ENCODE assay signal across 13 mouse cellular contexts in the genomic region with DNA sequence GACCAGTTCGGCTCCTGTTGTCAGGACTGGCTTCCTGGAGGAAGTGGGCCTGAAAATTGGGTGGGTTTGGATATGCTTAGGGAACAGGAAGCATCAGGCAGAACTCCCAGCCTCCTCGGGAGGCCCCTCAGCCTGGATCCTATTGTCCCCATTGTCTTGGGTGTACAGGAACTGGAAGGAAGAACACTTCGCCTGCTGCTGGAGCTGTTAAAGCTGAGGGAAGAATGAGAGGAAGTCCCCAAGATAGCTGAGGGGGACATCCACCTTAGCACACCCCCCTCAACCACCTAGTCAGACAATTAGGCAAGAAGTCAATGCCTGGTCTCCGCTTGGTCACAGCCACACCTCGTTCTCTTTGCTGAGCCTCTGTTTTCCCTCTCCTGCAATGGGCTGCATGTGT. TPM values are rescaled to one million over a fixed set of nuclear protein-coding genes. Genes with fewer than 3 reads are reported as not detected.
DNase-seq lines count a peak whose midpoint lies in the region; TF ChIP-seq lines count a peak whose summit lies in the region.
"Had no signal": no experiment of that assay in that cellular context is flagged by ENCODE, and none has a peak within 500 bp of the region (broad histone marks: within the 10 kb centered on the region; RNA-seq: fewer than 3 reads in every experiment).

No protein-coding gene starts in this region.

- intact Hi-C loops in heart, postnatal 36 days (cut with DNase I): loop anchor here (1.0 kb wide), 1 partner anchor 9 kb away; no protein-coding TSS in a partner anchor
- intact Hi-C loops in left cerebral cortex, postnatal 14 days (cut with DNase I): no loop called here

- H3K4me3 ChIP-seq in ES-Bruce4 (ENCODE audit: low read depth, low read length): no peak overlapping the region
- 0 out of 2 replicates have a peak overlapping the region, but pooled peaks have one; percentile 37 for H3K4me3 ChIP-seq in heart, embryonic 10.5 days
- H3K4me3 ChIP-seq: liver, embryonic 13.5 days had no signal

- DNase-seq in heart, adult 11 months: peak; percentile 99
- DNase-seq in heart, postnatal 36 days: no peak
- DNase-seq in heart, embryonic 10.5 days (ENCODE audit: low spot score): no peak
- peak; percentile 64 for DNase-seq in kidney, postnatal 14 days
- no peak for DNase-seq in ovary, postnatal 14 days (ENCODE audit: low spot score)
- DNase-seq in thymus, postnatal 25 days: no peak
- DNase-seq in left cerebral cortex, postnatal 14 days (ENCODE audit: low spot score in 2 of 2): no peak
- DNase-seq: gastrocnemius, postnatal 14 days; liver, embryonic 13.5 days; retina, postnatal 1 day had no signal

- no peak overlapping the region for H3K9ac ChIP-seq in ES-Bruce4 (ENCODE audit: low read depth, poor library complexity, severe bottlenecking)
- H3K9ac ChIP-seq: liver, embryonic 13.5 days had no signal

- no peaks in the 10 kb centered on the region for H3K27me3 ChIP-seq in ES-Bruce4 (ENCODE audit: control insufficient read depth, insufficient read depth, low read length, poor library complexity, severe bottlenecking)
- no peaks in the 10 kb centered on the region for H3K27me3 ChIP-seq in heart, embryonic 10.5 days (ENCODE audit: insufficient read depth, poor library complexity, severe bottlenecking)

- H3K36me3 ChIP-seq in ES-Bruce4 (ENCODE audit: control insufficient read depth, insufficient read depth, low read length, poor library complexity, severe bottlenecking): no peaks in the 10 kb centered on the region
- peaks cover 10% of the 10 kb centered on the region; the same call in 1 of the 2 replicates for H3K36me3 ChIP-seq in heart, embryonic 10.5 days
- H3K36me3 ChIP-seq: liver, embryonic 13.5 days had no signal

- H3K9me3 ChIP-seq in ES-Bruce4 (replicated peaks; ENCODE audit: control insufficient read depth, insufficient read depth, low read length, poor library complexity, severe bottlenecking): no peaks in the 10 kb centered on the region
- H3K9me3 ChIP-seq in heart, embryonic 10.5 days: no peaks in the 10 kb centered on the region
- H3K9me3 ChIP-seq: liver, embryonic 13.5 days had no signal

- peaks cover 25% of the 10 kb centered on the region for H3K4me1 ChIP-seq in ES-Bruce4 (ENCODE audit: control insufficient read depth, insufficient read depth, low read length)
- H3K4me1 ChIP-seq in heart, embryonic 10.5 days: peaks cover 95% of the 10 kb centered on the region

- peak overlapping the region; percentile 63; the same call in 1 of the 2 replicates for H3K27ac ChIP-seq in ES-Bruce4 (ENCODE audit: insufficient read depth, low read length)
- H3K27ac ChIP-seq in heart, embryonic 10.5 days: peak overlapping the region; percentile 85

- TF ChIP-seq POLR2A in ES-Bruce4 (IDR thresholded peaks at IDR 0.05; ENCODE audit: insufficient read depth, low read length): no peak

- 54% methylated on average over 5 of the region's 5 CpGs for WGBS in heart, embryonic 10.5 days

- no peak for TF ChIP-seq EP300 in ES-Bruce4 (IDR thresholded peaks at IDR 0.05; ENCODE audit: insufficient read depth, low read depth, low read length)

- no peak for TF ChIP-seq CTCF in ES-Bruce4 (IDR thresholded peaks at IDR 0.05; ENCODE audit: low read depth, low read length)

RNA-seq across cellular contexts. Expression of a gene that starts 9.7 kb away (rescaled TPM):
- 100 to 1,000 TPM; 240 to 255 TPM for total RNA-seq in heart, postnatal 36 days (2021)
- polyA plus RNA-seq in ES-Bruce4 (2011; ENCODE audit: insufficient read depth, insufficient read length, low read depth, missing spikeins): 147 and 184 TPM in 2 replicates
- polyA plus RNA-seq in heart, embryonic 10.5 days (2016; fragmentation: Nextera tagmentation; extraction: Ambion mirVana): 52.0 and 58.9 TPM in 2 replicates
- total RNA-seq in left cerebral cortex, postnatal 14 days (2021): 10 to 100 TPM; 11.6 to 12.9 TPM
- total RNA-seq: monocyte, adult 5-6 weeks had no signal

RNA-seq across cellular contexts. Expression of a gene that starts 25.2 kb away (rescaled TPM):
- not detected for total RNA-seq in heart, postnatal 36 days (2021)
- not detected in 2 replicates for polyA plus RNA-seq in ES-Bruce4 (2011; ENCODE audit: insufficient read depth, insufficient read length, low read depth, missing spikeins)
- not detected in 2 replicates for polyA plus RNA-seq in heart, embryonic 10.5 days (2016; fragmentation: Nextera tagmentation; extraction: Ambion mirVana)
- not detected for total RNA-seq in left cerebral cortex, postnatal 14 days (2021)
- total RNA-seq: gastrocnemius, postnatal 14 days; monocyte, adult 5-6 weeks had no signal
- polyA plus RNA-seq: liver, embryonic 13.5 days; thymus, postnatal 0 days had no signal

RNA-seq across cellular contexts. Expression of a gene that starts 48.0 kb away (rescaled TPM):
- total RNA-seq in heart, postnatal 36 days (2021): not detected
- not detected in 2 replicates for polyA plus RNA-seq in ES-Bruce4 (2011; ENCODE audit: insufficient read depth, insufficient read length, low read depth, missing spikeins)
- not detected in 2 replicates for polyA plus RNA-seq in heart, embryonic 10.5 days (2016; fragmentation: Nextera tagmentation; extraction: Ambion mirVana)
- total RNA-seq in left cerebral cortex, postnatal 14 days (2021): not detected
- total RNA-seq: gastrocnemius, postnatal 14 days; monocyte, adult 5-6 weeks had no signal
- polyA plus RNA-seq: thymus, postnatal 0 days had no signal

Comparison
In these comparisons a context has a peak if more than half of its experiments do, and no peak if none do; other contexts are left out.
1. DNase-seq: peak in heart, adult 11 months (single experiment) and kidney, postnatal 14 days (single experiment); none in heart, postnatal 36 days (0 of 2), heart, embryonic 10.5 days (single experiment), ovary, postnatal 14 days (single experiment), thymus, postnatal 25 days (single experiment) and left cerebral cortex, postnatal 14 days (0 of 2).
2. RNA of a gene that starts 9.7 kb away (total RNA-seq): 240 to 255 TPM in heart, postnatal 36 days; 11.6 to 12.9 TPM in left cerebral cortex, postnatal 14 days; every median in the first group is over 10 times any median in the second.